Mouse (Mus musculus) monocyte, adult 5-6 weeks (primary cell): Measurements from ENCODE around the gene 0610010K14Rik. TPM values are rescaled to one million over a fixed set of nuclear protein-coding genes. Genes with fewer than 3 reads are reported as not detected.

ENCODE experiments used
- ATAC-seq: fragments of 153-309, 156-312 bp; replicated peaks from 2 replicates; pipeline ENCODE4 v1.8.0; 2017; ENCODE audit warnings: mild to moderate bottlenecking; ENCODE audit not compliant: low TSS enrichment, insufficient number of reproducible peaks, severe bottlenecking, poor library complexity, low FRiP score
- total RNA-seq: library from RNA; stranded (forward); fragments of 200-1000, 200-491, 200-594 nt; gene quantifications from 3 replicates; pipeline ENCODE4 v1.2.3, GENCODE M21; 2017

Gene 0610010K14Rik
- 8.1 to 28.1 TPM (median 18.3 TPM) in 3 replicates for total RNA-seq

- ATAC-seq: peak; percentile 82
Observed at GRCm38 (mm10) chr11:70237457-70238167, at the start of gene 0610010K14Rik. 0610010K14Rik (minus strand) TSS chr11:70237914.

GRCm38 (mm10) chr11:70285686-70286085 is 48.0 kb upstream of the 0610010K14Rik start:
- no peak for ATAC-seq

GRCm38 (mm10) chr11:70284757-70285156 is 47.0 kb upstream of the 0610010K14Rik start:
- no peak for ATAC-seq

- ATAC-seq: no peak
Observed at GRCm38 (mm10) chr11:70283666-70284065, 46.0 kb upstream of the 0610010K14Rik start.

- peak; percentile 66 for ATAC-seq
Observed at GRCm38 (mm10) chr11:70280441-70280840, 42.7 kb upstream of the 0610010K14Rik start.

GRCm38 (mm10) chr11:70278961-70279360 is 41.2 kb upstream of the 0610010K14Rik start:
- ATAC-seq: no peak

GRCm38 (mm10) chr11:70271641-70272040 is 33.9 kb upstream of the 0610010K14Rik start:
- no peak for ATAC-seq

- no peak for ATAC-seq
Observed at GRCm38 (mm10) chr11:70266405-70266804, 28.7 kb upstream of the 0610010K14Rik start.

GRCm38 (mm10) chr11:70265819-70266218 is 28.1 kb upstream of the 0610010K14Rik start:
- no peak for ATAC-seq

- ATAC-seq: no peak
Observed at GRCm38 (mm10) chr11:70265252-70265651, 27.5 kb upstream of the 0610010K14Rik start.

- ATAC-seq: no peak
Observed at GRCm38 (mm10) chr11:70259035-70259434, 21.3 kb upstream of the 0610010K14Rik start.

- ATAC-seq: no peak
Observed at GRCm38 (mm10) chr11:70254931-70255531, 17.3 kb upstream of the 0610010K14Rik start, which contains the start of gene Alox12. Alox12 (minus strand) TSS chr11:70255353.

- no peak; the same call in 1 of the 2 replicates for ATAC-seq
Observed at GRCm38 (mm10) chr11:70254337-70254736, 16.6 kb upstream of the 0610010K14Rik start.

GRCm38 (mm10) chr11:70251853-70252252 is 14.1 kb upstream of the 0610010K14Rik start:
- ATAC-seq: no peak

- ATAC-seq: no peak
Observed at GRCm38 (mm10) chr11:70250150-70250549, 12.4 kb upstream of the 0610010K14Rik start.

GRCm38 (mm10) chr11:70247136-70247845 is 9.6 kb upstream of the 0610010K14Rik start:
- peak; percentile 79 for ATAC-seq

GRCm38 (mm10) chr11:70242591-70242990 is 4.9 kb upstream of the 0610010K14Rik start:
- no peak for ATAC-seq

- peak; percentile 70 for ATAC-seq
Observed at GRCm38 (mm10) chr11:70239541-70240279, 2.0 kb upstream of the 0610010K14Rik start, which contains the start of the genes Gm21988 and Rnasek. Gm21988 (minus strand) TSS chr11:70239830. Rnasek (minus strand) TSS chr11:70239842.
